Mouse (Mus musculus): ENCODE data around the gene Ap2a1. TPM values are rescaled to one million over a fixed set of nuclear protein-coding genes. Genes with fewer than 3 reads are reported as not detected.

Gene Ap2a1
- polyA plus RNA-seq, 1 experiment from 2014 or later: 69.5 TPM

GRCm38 (mm10) chr7:44942904-44943303 lies 13.6 kb upstream of the Ap2a1 start, which contains the start of gene Tsks:
Gene Tsks (plus strand): TSS chr7:44943204.
- WGBS: 83% methylated on average over 7 of the region's 7 CpGs
- Histone ChIP-seq H3K27ac (no peak within 1 kb of the TSS; the same call in 1 of the 2 replicates), H3K9me3 (no peaks in the 10 kb centered on the region), H3K4me1 (0 out of 2 replicates have a peak, but pooled peaks cover 1% of the 10 kb centered on the region), H3K27me3 (ENCODE audit: poor library complexity, severe bottlenecking) (no peaks in the 10 kb centered on the region; the same call in 1 of the 2 replicates), H3K4me3 (no peak within 1 kb of the TSS), H3K36me3 (replicated peaks) (no peaks in the 10 kb centered on the region)
- no peak for DNase-seq (ENCODE audit: extremely low spot score, low spot score)

DNA sequence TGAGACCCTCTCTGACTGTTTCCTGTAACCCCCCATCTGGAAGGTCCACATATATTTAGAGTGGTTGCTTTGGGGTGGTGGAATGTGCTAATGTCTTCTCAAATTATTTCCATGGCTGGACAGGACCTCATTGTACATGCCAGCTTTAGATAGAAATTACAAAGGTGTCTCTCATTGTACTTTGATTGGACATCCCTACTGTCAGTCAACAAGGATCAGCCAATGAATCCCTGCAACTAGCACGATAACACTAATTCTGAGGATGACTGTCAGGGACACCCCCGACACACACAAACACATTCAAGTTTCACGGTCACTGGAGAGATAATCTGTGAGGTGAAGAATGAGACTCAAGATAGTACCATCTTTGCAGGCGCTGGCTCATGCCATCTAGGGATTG lies 9.4 kb upstream of the Ap2a1 start:
- no peak overlapping the region for H3K4me3 ChIP-seq
- H3K36me3 ChIP-seq (replicated peaks): no peaks in the 10 kb centered on the region
- H3K9me3 ChIP-seq: peaks cover 8% of the 10 kb centered on the region; the same call in 1 of the 2 replicates
- no peak overlapping the region for H3K27ac ChIP-seq
- WGBS: 92% methylated on average over 4 of the region's 4 CpGs
- no peaks in the 10 kb centered on the region for H3K27me3 ChIP-seq (ENCODE audit: poor library complexity, severe bottlenecking)
- no peak for DNase-seq (ENCODE audit: extremely low spot score, low spot score)
- H3K4me1 ChIP-seq: no peaks in the 10 kb centered on the region

- 6% methylated on average over 1 of the region's 1 CpGs for WGBS
- H3K27ac ChIP-seq: peak overlapping the region; percentile 89
Observed at GRCm38 (mm10) chr7:44928570-44928969, 726 bp downstream of the Ap2a1 start.

DNA sequence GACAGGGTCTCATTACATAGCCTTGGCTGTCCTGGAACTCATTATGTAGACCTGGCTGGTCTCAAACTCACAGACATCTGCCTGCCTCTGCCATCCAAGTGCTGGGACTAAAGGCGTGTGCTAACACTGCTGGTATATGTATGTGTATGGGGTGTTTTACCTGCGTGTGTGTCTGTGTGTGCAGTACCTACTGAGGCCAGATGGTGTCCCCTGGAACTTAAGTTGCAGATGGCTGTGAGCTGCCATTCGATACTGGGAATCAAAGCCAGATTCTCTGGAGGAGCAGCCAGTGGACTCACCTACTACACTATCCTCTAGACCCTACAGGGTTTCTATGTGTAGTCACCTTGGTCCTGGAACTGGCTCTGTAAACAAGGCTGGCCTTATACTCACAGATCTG lies 3.8 kb downstream of the Ap2a1 start:
- Histone ChIP-seq H3K27me3 (ENCODE audit: poor library complexity, severe bottlenecking) (no peaks in the 10 kb centered on the region), H3K4me3 (no peak overlapping the region), H3K4me1 (peaks cover 26% of the 10 kb centered on the region), H3K36me3 (replicated peaks) (peaks cover 61% of the 10 kb centered on the region), H3K27ac (no peak overlapping the region), H3K9me3 (no peaks in the 10 kb centered on the region)
- 82% methylated on average over 3 of the region's 3 CpGs for WGBS
- no peak for DNase-seq (ENCODE audit: extremely low spot score, low spot score)

More at GRCm38 (mm10) chr7:44928570-44928969, 726 bp downstream of the Ap2a1 start:
- H3K36me3 ChIP-seq (replicated peaks): peaks cover 33% of the 10 kb centered on the region
- peaks cover 29% of the 10 kb centered on the region for H3K4me1 ChIP-seq
- no peak for DNase-seq (ENCODE audit: extremely low spot score, low spot score)
- peak overlapping the region; percentile 95 for H3K4me3 ChIP-seq
- H3K27me3 ChIP-seq (ENCODE audit: poor library complexity, severe bottlenecking): no peaks in the 10 kb centered on the region
- no peaks in the 10 kb centered on the region for H3K9me3 ChIP-seq

DNA sequence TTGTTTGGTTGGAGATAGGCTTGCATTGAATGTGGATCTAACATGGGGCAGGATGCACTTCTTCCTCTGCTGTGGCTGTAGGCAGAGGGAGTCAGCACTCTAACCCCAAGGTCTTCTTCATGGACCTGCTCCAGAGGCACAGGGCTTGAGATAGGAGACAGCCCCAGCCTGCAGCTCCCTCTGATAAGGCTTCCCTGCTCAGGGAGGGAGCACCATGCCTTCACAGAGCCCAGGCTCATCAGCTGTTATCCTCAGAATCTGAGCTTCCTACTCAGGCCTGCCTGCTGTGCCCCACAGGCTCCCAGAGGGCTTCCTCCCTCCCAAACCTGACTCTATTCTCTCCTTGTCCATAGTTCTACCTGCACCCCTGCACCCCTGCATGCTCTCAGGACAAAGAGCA lies 6.8 kb downstream of the Ap2a1 start:
- Histone ChIP-seq H3K36me3 (replicated peaks) (peaks cover 72% of the 10 kb centered on the region), H3K4me1 (peaks cover 5% of the 10 kb centered on the region), H3K27ac (no peak overlapping the region), H3K9me3 (no peaks in the 10 kb centered on the region), H3K27me3 (ENCODE audit: poor library complexity, severe bottlenecking) (no peaks in the 10 kb centered on the region), H3K4me3 (no peak overlapping the region)
- DNase-seq (ENCODE audit: extremely low spot score, low spot score): no peak

DNA sequence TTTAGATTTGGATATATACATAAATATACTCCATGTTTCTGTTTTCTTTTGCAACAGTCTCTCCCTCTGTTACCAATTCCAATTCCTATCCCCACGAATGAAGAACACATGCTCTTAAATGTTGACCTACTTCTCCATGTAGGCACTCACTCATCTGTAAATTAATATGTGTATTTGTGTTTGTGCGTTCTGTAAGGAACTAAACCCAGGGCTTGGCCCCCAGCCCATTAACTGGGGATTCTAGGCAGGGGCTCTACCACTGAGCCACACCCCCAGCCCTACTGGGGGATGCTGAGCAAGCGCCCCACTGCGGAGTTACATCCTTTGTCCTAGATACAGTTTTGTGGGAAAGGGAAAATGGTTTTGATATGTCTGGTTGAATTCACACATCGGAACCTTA lies 10.2 kb downstream of the Ap2a1 start:
- no peak for DNase-seq (ENCODE audit: extremely low spot score, low spot score)
- no peaks in the 10 kb centered on the region for H3K27me3 ChIP-seq (ENCODE audit: poor library complexity, severe bottlenecking)
- WGBS: 89% methylated on average over 5 of the region's 5 CpGs
- no peak overlapping the region for H3K27ac ChIP-seq
- no peaks in the 10 kb centered on the region for H3K9me3 ChIP-seq
- peaks cover 70% of the 10 kb centered on the region for H3K36me3 ChIP-seq (replicated peaks)
- no peak overlapping the region for H3K4me3 ChIP-seq
- H3K4me1 ChIP-seq: no peaks in the 10 kb centered on the region; the same call in 1 of the 2 replicates

DNA sequence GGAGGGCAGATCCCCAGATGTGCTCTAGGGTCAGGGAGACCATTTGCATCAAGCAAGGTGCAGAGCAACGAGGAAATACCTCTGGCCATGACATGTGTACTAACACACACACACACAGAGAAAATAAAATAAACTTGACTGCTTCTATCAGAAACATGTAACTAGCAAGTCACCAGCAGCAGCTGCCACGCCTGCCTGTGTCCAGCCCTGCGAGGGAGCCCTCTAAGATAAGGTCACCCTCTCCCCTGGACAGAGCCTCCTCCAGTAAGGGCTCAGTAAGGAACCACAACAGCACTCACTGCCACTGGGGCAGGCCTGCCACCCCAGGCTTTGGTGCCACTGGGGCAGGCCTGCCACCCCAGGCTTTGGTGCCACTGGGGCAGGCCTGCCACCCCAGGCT lies 11.1 kb downstream of the Ap2a1 start:
- DNase-seq (ENCODE audit: extremely low spot score, low spot score): no peak
- H3K9me3 ChIP-seq: no peaks in the 10 kb centered on the region
- H3K27me3 ChIP-seq (ENCODE audit: poor library complexity, severe bottlenecking): no peaks in the 10 kb centered on the region
- no peak overlapping the region for H3K4me3 ChIP-seq
- no peak overlapping the region for H3K27ac ChIP-seq
- no peaks in the 10 kb centered on the region; the same call in 1 of the 2 replicates for H3K4me1 ChIP-seq
- WGBS: 84% methylated on average over 3 of the region's 3 CpGs
- H3K36me3 ChIP-seq (replicated peaks): peaks cover 70% of the 10 kb centered on the region

DNA sequence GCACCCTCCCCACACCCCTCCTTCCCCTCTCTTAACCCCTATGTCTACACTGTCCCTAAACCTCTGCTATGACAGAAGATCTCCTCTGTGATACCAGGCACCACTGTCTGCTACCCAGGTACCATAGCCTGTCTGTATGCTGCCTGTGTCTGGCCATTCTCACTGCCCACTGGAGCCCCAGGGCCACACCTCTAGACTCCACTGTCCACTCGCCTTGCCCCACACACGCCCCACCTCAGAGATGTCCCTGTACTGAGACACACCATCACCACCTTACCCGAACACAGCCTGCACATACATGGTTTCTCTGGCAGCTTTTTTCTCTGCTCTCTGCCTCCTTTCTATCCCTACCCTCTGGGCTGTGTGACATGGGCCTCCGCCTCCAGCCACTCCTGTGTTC lies 12.4 kb downstream of the Ap2a1 start:
- DNase-seq (ENCODE audit: extremely low spot score, low spot score): no peak
- no peaks in the 10 kb centered on the region for H3K27me3 ChIP-seq (ENCODE audit: poor library complexity, severe bottlenecking)
- 92% methylated on average over 4 of the region's 4 CpGs for WGBS
- H3K9me3 ChIP-seq: no peaks in the 10 kb centered on the region
- peaks cover 70% of the 10 kb centered on the region for H3K36me3 ChIP-seq (replicated peaks)
- no peak overlapping the region for H3K4me3 ChIP-seq
- no peaks in the 10 kb centered on the region; the same call in 1 of the 2 replicates for H3K4me1 ChIP-seq
- H3K27ac ChIP-seq: no peak overlapping the region

GRCm38 (mm10) chr7:44916191-44916590 lies 13.1 kb downstream of the Ap2a1 start:
- no peak overlapping the region for H3K27ac ChIP-seq
- no peaks in the 10 kb centered on the region; the same call in 1 of the 2 replicates for H3K4me1 ChIP-seq
- no peaks in the 10 kb centered on the region for H3K27me3 ChIP-seq (ENCODE audit: poor library complexity, severe bottlenecking)
- DNase-seq (ENCODE audit: extremely low spot score, low spot score): no peak
- H3K9me3 ChIP-seq: no peaks in the 10 kb centered on the region
- WGBS: 87% methylated on average over 6 of the region's 6 CpGs
- H3K4me3 ChIP-seq: no peak overlapping the region
- peaks cover 72% of the 10 kb centered on the region for H3K36me3 ChIP-seq (replicated peaks)

DNA sequence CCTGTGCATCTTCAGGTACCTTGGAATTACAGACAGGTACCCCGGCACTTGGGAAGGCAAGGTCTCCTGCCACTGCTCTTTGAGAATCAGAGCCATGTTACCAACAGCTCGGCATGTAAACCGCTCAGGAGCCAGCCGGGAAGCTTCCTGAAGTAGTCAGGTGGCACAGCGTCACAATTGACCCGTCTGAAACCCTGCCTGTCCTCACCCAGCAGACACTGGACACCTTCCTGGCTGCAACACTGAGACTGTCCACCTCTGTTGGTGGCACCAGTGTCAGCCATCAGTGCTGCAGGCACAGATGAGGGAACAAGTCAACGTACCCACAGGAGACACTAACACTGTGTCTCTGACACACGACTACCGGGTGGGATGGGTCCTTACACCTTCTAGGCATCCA lies 14.0 kb downstream of the Ap2a1 start:
- no peaks in the 10 kb centered on the region for H3K27me3 ChIP-seq (ENCODE audit: poor library complexity, severe bottlenecking)
- no peak overlapping the region for H3K4me3 ChIP-seq
- no peak overlapping the region for H3K27ac ChIP-seq
- WGBS: 94% methylated on average over 9 of the region's 9 CpGs
- H3K9me3 ChIP-seq: no peaks in the 10 kb centered on the region
- no peaks in the 10 kb centered on the region; the same call in 1 of the 2 replicates for H3K4me1 ChIP-seq
- no peak for DNase-seq (ENCODE audit: extremely low spot score, low spot score)
- H3K36me3 ChIP-seq (replicated peaks): peaks cover 76% of the 10 kb centered on the region

DNA sequence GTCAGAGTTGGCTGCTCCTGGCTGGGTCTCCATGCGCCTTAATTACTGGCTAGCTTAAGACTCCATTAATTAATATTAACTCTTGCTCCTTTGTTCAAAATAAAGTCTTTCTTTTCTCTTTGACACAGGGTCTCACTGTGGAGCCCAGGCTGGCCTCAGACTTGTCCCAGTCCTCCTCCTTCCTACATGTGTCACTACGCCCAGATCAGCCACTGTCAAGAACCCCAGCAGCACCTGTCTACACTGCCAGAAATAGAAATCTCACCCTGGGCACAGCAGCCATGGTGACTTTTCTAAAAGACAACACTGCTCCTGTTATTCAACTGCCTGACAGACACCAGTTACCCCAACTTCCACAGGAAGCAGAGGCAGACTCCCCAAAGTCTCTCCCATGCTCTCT lies 14.9 kb downstream of the Ap2a1 start:
- Histone ChIP-seq H3K4me1 (no peaks in the 10 kb centered on the region; the same call in 1 of the 2 replicates), H3K4me3 (no peak overlapping the region), H3K36me3 (replicated peaks) (peaks cover 80% of the 10 kb centered on the region), H3K27me3 (ENCODE audit: poor library complexity, severe bottlenecking) (no peaks in the 10 kb centered on the region), H3K27ac (no peak overlapping the region), H3K9me3 (no peaks in the 10 kb centered on the region)
- DNase-seq (ENCODE audit: extremely low spot score, low spot score): no peak
- 94% methylated on average over 2 of the region's 2 CpGs for WGBS

GRCm38 (mm10) chr7:44908706-44909476 lies 20.4 kb downstream of the Ap2a1 start:
- Histone ChIP-seq H3K4me1 (no peaks in the 10 kb centered on the region), H3K27ac (no peak overlapping the region), H3K27me3 (ENCODE audit: poor library complexity, severe bottlenecking) (no peaks in the 10 kb centered on the region), H3K36me3 (replicated peaks) (peaks cover 100% of the 10 kb centered on the region), H3K4me3 (no peak overlapping the region), H3K9me3 (no peaks in the 10 kb centered on the region)
- DNase-seq (ENCODE audit: extremely low spot score, low spot score): no peak
- WGBS: 93% methylated on average over 15 of the region's 15 CpGs

- no peak overlapping the region for H3K27ac ChIP-seq
- WGBS: 92% methylated on average over 20 of the region's 20 CpGs
- H3K27me3 ChIP-seq (ENCODE audit: poor library complexity, severe bottlenecking): no peaks in the 10 kb centered on the region
- H3K4me1 ChIP-seq: peaks cover 19% of the 10 kb centered on the region
- peak overlapping the region; percentile 7; the same call in 1 of the 2 replicates for H3K4me3 ChIP-seq
- no peak for DNase-seq (ENCODE audit: extremely low spot score, low spot score)
- peaks cover 99% of the 10 kb centered on the region for H3K36me3 ChIP-seq (replicated peaks)
- no peaks in the 10 kb centered on the region for H3K9me3 ChIP-seq
Observed at GRCm38 (mm10) chr7:44905430-44905829, 23.9 kb downstream of the Ap2a1 start.

Measured in forebrain, embryonic 10.5 days (tissue).